Mouse (Mus musculus): ENCODE data around the gene Lamc1. TPM values are rescaled to one million over a fixed set of nuclear protein-coding genes. Genes with fewer than 3 reads are reported as not detected.

The Lamc1 gene
- 40.6 and 44.5 TPM in 2 replicates for polyA plus RNA-seq (2012; rRNA removed)

GRCm38 (mm10) chr1:153332444-153333295, at the start of gene Lamc1:
TSS of gene Lamc1 (minus strand) at chr1:153332786.

GRCm38 (mm10) chr1:153185828-153186803, 146.5 kb downstream of the Lamc1 start, which contains the start of gene Lamc2:
TSS of gene Lamc2 (minus strand) at chr1:153186447.

Other genes starting within 250 kb of the Lamc1 start
- gene Lamc2, start 146.3 kb downstream of the Lamc1 start, polyA plus RNA-seq (2012; rRNA removed): 2.9 and 6.8 TPM in 2 replicates
- 4.6 and 4.8 TPM in 2 replicates for gene Shcbp1l, start 92.4 kb upstream of the Lamc1 start, polyA plus RNA-seq (2012; rRNA removed)
- gene Dhx9, start 154.9 kb upstream of the Lamc1 start, polyA plus RNA-seq (2012; rRNA removed): 114 and 120 TPM in 2 replicates
- 5.2 and 5.5 TPM in 2 replicates for gene Npl, start 217.3 kb upstream of the Lamc1 start, polyA plus RNA-seq (2012; rRNA removed)